Mouse (Mus musculus) forelimb bud, embryonic 11.5 days (tissue): ENCODE results near the gene Cox11.
A peak's percentile ranks its signal among the peaks of the same experiment; 100 is the strongest.

Source experiments
- DNase-seq: peaks from one replicate; pipeline ENCODE4 v3.0.0-alpha.2; 2012; ENCODE audit warnings: low read depth, low spot score

Cox11 gene

GRCm38 (mm10) chr11:90664345-90664986 is 26.5 kb downstream of the Cox11 start:
- peak; percentile 31 for DNase-seq

GRCm38 (mm10) chr11:90665161-90665560 is 27.2 kb downstream of the Cox11 start:
- peak; percentile 51 for DNase-seq

- DNase-seq = no peak
Measured at GRCm38 (mm10) chr11:90666144-90666757, 28.3 kb downstream of the Cox11 start.

- no peak for DNase-seq
Measured at GRCm38 (mm10) chr11:90666916-90667315, 28.9 kb downstream of the Cox11 start.

GRCm38 (mm10) chr11:90667325-90667724 is 29.4 kb downstream of the Cox11 start:
- no peak for DNase-seq

- no peak for DNase-seq
Measured at GRCm38 (mm10) chr11:90675479-90676110, 37.6 kb downstream of the Cox11 start.

GRCm38 (mm10) chr11:90677027-90677426 is 39.1 kb downstream of the Cox11 start:
- no peak for DNase-seq

- no peak for DNase-seq
Measured at GRCm38 (mm10) chr11:90677771-90678288, 39.9 kb downstream of the Cox11 start.

GRCm38 (mm10) chr11:90678582-90678981 is 40.6 kb downstream of the Cox11 start:
- DNase-seq = no peak

- DNase-seq = no peak
Measured at GRCm38 (mm10) chr11:90681171-90681570, 43.2 kb downstream of the Cox11 start.

GRCm38 (mm10) chr11:90684765-90685164 is 46.8 kb downstream of the Cox11 start:
- DNase-seq = no peak

GRCm38 (mm10) chr11:90685196-90685595 is 47.2 kb downstream of the Cox11 start:
- DNase-seq = no peak

- DNase-seq = no peak
Measured at GRCm38 (mm10) chr11:90686287-90687025, 48.5 kb downstream of the Cox11 start.

- peak; percentile 8 for DNase-seq
Measured at GRCm38 (mm10) chr11:90687040-90687439, 49.1 kb downstream of the Cox11 start.

GRCm38 (mm10) chr11:90687460-90688416 is 49.8 kb downstream of the Cox11 start, which contains the start of gene Tom1l1:
Gene Tom1l1, minus strand, starts transcription at chr11:90688366.
- peak; percentile 47 for DNase-seq

- no peak for DNase-seq
Measured at GRCm38 (mm10) chr11:90690361-90690760, 52.4 kb downstream of the Cox11 start.

GRCm38 (mm10) chr11:90694206-90694605 is 56.2 kb downstream of the Cox11 start:
- DNase-seq = no peak
